Mouse (Mus musculus) C2C12 (cell line): ENCODE results near the gene 1700024G13Rik.

Source experiments
- CEBPB ChIP-seq: IDR thresholded peaks from one replicate; pipeline ENCODE4 v1.6.1; 2011; ENCODE audit warnings: low read depth, mild to moderate bottlenecking, control low read depth, moderate library complexity
- CTCF ChIP-seq: IDR thresholded peaks from one replicate; pipeline ENCODE4 v1.5.1; 2011; ENCODE audit not compliant: control insufficient read depth, insufficient read depth, insufficient read length
- MAX ChIP-seq: IDR thresholded peaks from one replicate; pipeline ENCODE4 v1.6.1; 2011; ENCODE audit warnings: mild to moderate bottlenecking, control low read depth
- MYOG ChIP-seq: IDR thresholded peaks from one replicate; pipeline ENCODE4 v1.6.1; 2011; ENCODE audit not compliant: control insufficient read depth, insufficient read length; ENCODE audit errors: extremely low read depth

DNA sequence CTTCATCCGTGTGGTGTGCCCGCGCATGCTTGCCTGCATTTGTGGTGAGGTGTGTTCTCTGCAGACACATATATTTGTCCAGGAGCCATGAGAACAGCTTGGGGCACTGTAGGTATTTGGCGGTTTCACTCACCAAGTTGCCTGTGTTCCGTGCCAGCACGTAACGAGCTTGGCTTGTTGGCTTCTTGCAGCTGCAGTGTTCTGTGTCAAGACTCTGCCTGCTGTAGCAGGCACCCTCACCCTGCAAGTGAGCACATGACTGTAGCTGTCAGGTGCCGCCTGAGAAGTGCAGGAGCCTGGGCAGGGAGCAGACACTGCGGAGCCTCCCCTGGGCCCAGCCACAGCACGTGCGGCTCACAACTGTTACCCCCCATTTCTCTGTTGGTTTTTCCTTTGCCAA, 51.6 kb downstream of the 1700024G13Rik start:
- TF ChIP-seq CTCF, result no peak
- no peak for TF ChIP-seq MAX
- TF ChIP-seq MYOG, result no peak
- no peak for TF ChIP-seq CEBPB
